Mouse (Mus musculus): ENCODE measurements around the gene Cdk19.

DNA sequence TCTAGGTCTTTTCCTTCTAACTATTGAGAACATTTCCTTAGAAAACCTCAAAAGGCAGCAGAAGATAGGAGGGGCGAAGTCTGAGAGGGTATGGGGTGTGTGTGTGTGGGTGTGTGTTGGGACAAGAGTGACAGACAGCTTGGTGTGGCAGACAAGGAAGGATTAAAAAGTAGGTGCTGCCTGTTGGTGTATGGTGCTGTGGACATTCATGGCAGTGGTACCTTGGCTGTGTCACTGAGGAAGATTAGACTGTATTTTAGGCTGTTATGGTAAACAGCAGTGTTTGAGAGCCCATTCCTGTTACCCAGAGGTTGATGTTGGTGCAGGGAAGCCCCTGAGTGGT lies 128.5 kb downstream of the Cdk19 start:
- TF ChIP-seq TAL1 (IDR thresholded peaks at IDR 0.05; ENCODE audit: low read length), result no peak
- no peak for TF ChIP-seq GATA1 (IDR thresholded peaks at IDR 0.05; ENCODE audit: low read length)

Measured in erythroblast, embryonic 14.5 days (primary cell).